Mouse (Mus musculus): Measurements from ENCODE around the gene Ndufv3.

The Ndufv3 gene

DNA sequence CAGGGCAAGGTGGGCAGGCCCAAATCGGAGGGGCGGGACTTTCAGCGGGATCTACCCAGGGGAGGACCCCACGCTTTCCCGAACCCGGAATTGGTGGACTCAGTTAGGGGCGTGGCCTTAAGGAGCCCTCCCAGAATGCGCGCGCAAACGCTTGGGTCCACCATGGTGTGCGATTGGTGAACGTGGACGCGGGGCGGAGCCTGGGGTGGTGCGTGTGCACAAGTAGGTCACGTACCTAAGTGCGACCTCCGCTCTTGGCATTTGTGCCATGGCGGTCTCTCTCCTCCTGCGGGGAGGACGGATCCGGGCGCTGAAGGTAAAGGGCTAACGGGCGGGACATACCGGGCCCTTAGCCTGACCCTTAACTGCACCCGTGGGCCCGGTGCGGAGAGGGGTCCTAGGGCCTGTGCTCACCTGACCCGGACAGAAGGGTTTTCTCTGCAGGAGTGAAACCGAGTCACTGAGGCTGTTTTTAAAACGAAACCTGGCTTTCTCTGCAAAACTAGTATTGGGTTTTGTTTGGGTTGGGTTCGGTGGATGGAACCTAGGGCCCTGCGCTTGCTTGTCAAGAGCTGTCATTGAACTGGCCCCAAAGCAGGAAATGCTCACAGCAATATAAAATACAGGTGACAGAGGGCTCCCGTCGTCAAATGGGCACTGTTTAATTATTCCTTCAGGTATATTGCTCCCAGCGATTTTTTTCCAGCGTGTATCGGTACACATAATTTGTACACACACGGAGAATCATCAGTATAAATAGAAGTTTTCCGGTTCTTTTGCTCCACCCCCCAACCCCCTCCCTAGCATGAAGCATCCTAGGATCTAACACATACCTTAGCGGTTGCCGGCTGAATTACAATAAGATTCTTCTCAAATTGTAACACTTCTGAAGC lies at the start of gene Ndufv3, which contains the start of gene Wdr4:
Gene Ndufv3 (plus strand): TSS at position 170 of the 893 bp plus-strand sequence.
Gene Wdr4 (minus strand): TSS at position 35 of the 893 bp plus-strand sequence.
- DNase-seq = peak; percentile 99

DNA sequence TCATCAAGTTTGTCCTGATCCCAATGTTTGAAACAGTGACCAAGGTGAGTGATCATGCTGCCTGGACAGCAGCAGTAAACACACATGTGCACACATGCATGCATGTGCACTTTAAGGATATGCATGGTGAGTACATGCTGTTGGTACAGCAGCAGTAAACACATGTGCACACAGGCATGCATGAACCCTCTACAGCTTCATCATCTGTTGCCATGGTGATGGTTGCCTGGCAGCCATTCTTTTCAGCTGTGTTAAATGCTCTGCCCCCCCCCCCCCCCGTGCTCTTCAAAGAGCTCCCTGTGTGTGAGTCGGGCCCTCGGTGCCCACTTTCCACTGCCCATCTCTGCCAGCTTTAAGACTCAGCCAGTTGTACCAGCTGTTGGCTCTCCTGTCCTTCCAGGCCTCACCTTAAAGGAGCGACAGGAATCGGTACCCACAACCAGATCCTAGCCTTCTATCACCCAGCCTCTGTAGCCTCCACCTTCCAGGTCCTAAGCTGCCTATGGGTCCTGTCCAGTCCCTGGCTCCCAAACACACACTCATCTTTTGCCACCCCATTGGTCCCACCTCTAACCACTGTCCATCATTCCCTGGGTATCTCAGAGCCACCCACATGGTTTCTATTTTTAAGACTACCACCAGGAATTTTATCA lies 49.0 kb upstream of the Ndufv3 start:
- DNase-seq = no peak

DNA sequence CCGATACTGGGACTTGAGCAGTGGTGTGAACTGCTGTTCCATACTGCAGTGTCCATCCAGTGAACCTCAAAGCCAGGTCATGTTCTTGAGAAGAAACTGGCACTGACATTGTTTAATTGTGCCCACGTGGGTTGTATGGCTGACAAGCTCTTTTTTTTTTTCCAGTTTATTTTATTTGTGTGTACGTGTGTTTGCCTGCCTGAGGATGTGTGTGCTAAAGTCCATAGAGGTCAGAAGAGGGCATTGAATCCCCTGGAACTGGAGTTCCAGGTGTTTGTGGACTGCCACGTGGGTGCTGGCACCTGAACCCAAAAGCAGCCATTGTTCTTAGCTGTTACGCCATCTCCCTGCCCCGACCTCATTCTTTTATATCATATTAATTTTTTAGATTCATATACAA lies 45.5 kb upstream of the Ndufv3 start:
- no peak for DNase-seq

GRCm38 (mm10) chr17:31478606-31479005 lies 41.3 kb upstream of the Ndufv3 start:
- DNase-seq = no peak

DNA sequence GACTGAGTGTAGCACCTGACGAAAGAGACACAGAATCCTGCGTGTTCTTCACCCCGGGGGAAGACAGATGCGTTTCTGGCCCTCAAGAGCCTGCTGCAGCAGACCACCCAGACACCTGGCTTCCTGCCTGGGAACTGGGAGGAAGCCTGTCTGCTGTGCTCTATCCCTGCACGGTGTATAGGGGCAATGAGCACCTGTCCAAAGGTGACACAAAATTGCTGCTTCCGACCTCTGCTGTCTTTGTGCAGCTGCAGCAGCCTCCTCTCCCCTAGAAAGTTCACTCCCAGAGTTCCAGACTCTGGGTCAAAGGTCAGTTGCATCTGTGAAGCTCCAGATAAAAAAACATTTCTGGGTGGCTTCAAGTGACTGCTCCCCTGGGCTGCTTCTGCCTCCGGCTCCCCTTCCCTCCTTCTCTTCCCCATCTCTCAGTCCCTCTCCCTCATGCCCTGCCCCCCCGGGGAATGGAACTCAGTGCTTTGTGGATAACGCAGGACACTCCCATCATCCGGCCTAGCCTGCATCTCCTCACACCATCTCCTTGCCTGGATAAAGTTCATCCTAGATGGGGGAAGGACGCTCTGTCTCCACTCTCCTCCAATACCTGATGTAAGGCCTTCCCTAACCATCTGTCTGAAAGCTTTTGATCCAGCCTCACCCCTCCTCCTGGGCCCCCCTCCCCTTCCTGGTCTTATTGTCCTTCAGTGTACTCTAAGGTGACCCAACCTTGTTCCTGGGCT lies 40.6 kb upstream of the Ndufv3 start:
- DNase-seq = no peak

DNA sequence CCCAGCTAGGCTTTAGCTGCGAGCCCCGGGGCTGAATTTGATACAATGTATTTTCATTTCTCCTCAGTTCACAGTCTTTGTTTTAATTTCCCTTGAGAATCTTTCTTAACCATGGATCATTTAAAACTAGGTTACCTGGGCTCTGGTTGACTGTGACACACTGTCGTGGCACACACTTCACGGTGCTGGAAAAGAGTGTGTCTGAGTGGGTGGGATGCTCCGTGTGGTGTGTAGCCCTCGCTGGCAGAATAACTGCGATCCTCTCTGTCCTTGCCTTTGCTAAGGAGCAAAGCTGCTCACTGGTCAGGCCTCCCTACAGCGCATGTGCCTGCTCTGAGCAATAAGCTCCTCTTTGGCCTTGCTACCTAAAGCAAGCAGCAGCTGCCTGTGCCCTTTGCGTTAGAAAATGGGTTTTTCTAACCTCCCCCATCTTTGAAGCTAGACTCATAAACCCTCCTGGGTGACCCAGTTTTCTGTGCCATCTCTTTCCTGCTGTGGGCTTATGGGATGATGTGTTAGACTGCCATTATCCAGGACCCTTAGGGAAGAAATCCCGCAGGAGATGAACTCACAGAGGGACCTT lies 33.2 kb upstream of the Ndufv3 start:
- DNase-seq = no peak

- no peak for DNase-seq
Observed at GRCm38 (mm10) chr17:31487433-31488060, 32.4 kb upstream of the Ndufv3 start.

DNA sequence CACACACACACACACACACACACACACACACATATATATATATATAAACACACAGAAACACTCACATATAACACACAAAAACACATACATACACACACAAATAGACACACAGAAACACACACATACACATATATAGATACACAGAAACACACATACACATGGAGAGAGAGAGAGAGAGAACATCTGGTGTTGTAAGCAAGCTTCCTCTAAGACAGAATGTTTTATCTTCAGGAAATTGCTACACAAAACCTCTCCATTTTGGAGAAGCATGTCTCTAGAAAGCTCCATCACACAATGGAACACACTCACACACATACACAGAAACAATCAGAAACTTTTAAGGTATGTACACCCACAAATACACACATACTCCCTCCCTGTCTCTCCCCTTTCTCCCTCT lies 28.6 kb upstream of the Ndufv3 start:
- DNase-seq = no peak

GRCm38 (mm10) chr17:31492416-31492815 lies 27.5 kb upstream of the Ndufv3 start:
- DNase-seq = peak; percentile 77

- DNase-seq = no peak
Observed at GRCm38 (mm10) chr17:31494989-31495388, 24.9 kb upstream of the Ndufv3 start.

DNA sequence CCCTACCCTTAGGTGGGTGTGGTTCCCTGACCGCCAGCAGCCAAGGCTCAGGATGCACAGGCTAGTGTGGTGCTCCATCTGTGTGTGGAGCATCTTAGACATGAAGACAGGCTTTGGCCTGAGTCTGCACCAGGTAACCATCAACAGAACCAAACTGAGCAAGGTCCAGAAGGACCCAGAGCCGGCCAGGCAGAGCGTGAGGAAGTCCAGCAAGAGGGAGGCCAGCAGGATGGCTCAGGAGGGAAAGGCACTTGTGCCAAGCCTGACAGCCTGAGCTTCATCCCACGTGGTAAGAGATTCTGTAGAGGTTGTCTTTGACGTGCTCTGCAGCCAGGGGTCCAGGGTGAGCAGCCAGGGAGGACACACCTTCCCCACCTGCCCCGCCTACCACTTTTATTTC lies 22.2 kb upstream of the Ndufv3 start:
- no peak for DNase-seq

DNA sequence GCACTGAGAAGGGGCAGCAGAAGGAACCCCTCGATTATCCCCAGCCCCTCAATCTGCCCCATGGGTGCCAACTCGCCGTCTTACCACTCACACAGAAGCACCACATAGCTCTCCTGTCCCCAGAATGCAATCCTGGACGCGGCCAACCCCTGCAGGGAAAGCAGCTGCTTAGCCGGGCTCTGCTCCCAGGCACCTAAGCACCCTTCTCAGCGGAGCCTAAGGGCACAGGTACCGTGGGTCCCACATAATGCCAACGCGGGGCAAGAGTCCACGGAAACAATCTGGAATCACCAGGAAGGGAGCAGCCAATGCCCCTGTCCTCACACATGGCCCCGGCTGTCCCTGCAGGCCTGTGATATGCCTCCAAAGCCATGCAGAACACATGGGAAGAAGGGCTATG lies 20.2 kb upstream of the Ndufv3 start:
- DNase-seq = no peak

DNA sequence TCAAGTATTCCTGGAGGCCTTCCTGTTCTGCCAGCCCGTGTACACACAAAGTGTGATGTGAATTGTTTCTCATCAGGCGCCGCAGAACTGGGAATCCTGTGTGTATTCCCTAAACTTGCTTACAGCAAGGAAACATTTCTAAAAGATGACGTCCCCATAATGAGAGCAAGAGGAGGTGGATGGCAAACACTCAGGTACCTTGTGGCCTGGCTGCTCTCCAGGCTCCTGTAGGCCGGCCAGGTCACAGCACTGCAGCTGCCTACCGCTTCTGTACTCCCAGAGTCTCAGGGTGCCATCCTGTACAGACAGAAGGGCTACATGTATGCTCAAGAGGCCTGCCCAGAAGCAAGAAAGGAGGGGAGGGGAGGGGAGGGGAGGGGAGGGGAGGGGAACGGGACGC lies 19.5 kb upstream of the Ndufv3 start:
- DNase-seq = no peak

DNA sequence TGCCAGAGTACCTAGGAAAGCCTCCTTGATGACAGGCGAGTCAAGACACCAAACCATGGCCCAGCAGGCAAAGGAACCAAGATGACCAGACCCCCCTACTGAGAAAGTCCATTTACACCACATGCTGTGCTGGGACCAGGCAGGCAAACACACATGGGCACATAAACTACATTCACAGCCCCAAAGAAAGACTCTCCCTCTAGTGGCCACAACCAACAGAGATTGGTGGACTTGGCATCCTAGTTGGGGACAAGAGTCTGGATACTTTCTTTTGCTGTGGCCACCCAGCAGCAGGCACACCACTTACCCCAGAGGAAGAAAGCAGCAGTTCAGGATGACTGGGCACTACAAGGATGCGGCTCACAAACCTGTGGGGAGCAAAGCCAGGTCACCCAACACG lies 19.0 kb upstream of the Ndufv3 start:
- no peak for DNase-seq

DNA sequence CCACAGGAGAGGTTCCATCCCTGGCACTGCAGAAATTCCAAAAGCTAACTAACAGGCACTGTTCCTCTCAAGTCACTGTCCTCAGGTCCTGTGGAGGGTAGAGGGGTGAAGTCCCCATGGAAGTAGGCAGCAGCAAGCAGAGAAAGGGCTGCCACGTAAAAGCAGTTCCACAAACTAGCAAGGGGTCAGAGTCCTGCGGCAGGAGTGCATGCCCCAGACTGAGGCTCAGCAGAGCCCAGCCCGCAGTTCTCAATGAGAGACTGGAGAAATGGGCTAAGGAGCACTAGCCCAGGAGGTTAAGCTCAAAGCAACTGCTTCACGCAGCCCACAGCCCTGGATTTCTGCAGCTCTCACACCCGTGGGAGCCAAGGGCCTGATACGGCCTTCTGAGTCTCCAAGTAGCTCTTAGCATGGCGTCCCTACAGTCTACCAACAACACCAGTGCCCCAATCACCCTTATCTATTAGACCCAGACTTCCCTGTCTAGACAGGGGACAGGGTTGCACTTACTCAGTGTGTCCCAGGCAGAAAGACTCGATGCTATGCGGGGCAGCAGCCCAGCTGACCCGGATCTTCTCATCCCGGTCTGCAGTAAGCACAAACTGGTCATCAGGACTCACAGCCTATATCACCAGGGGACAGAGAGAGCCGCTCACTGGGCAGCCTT lies 17.5 kb upstream of the Ndufv3 start:
- no peak for DNase-seq

DNA sequence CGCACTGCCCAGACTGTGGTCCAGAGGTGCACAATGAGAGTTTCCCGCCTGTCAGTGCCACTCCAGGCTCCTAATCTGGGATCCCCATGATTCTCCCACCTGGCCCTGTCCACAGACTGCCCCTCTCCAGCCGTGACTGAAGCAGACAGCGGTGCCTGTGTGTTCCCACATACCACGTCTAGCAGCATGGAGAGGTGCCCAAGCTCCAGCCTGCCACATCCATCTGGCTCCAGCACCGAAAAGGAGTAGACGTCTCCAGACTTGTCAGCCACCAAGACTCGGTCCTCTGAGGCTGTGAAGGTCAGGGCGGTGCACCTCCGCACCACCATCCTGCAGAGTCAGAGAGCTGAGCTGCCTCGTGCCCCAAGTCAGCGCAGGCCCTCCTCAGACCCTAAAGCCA lies 16.6 kb upstream of the Ndufv3 start:
- no peak for DNase-seq

DNA sequence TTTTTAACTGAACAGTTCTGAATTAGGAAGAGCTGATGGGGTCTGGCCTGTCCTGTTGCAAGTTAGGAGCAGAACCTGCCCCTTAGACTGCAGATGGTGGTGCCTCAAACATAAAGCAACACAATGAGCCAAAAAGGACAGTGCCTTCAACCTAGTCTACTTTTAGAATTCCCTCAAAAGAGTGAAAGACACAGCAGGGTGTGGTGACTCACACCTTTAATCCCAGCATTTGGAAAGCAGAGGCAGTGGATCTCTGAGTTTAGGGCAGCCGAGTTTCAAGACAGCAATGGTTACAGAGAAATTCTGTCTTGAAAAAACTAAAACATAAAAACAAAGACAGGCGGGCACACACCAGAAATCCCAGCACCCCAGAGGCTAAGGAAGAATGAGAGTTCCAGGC lies 16.0 kb upstream of the Ndufv3 start:
- DNase-seq = no peak

GRCm38 (mm10) chr17:31505013-31505412 lies 14.9 kb upstream of the Ndufv3 start:
- DNase-seq = no peak

DNA sequence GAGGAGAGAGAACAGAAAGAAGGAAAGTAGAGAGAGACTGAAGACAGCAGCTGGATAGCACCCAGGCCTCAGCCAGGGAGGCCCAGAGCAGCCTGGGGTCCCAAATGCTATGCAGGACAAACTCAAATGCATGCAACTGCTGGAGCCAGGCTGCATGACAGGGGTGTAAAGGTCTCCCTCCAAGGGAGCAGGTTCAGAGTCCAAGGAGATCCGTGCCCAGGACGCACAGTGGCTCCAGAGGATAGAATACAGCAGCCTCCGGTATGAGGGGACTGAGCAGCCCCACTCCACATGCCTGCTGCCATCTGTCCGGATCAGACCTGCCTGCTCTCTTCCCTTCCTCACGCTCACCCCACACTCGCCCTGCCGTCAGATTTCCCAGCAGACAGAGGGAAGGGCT lies 13.6 kb upstream of the Ndufv3 start:
- DNase-seq = no peak

DNA sequence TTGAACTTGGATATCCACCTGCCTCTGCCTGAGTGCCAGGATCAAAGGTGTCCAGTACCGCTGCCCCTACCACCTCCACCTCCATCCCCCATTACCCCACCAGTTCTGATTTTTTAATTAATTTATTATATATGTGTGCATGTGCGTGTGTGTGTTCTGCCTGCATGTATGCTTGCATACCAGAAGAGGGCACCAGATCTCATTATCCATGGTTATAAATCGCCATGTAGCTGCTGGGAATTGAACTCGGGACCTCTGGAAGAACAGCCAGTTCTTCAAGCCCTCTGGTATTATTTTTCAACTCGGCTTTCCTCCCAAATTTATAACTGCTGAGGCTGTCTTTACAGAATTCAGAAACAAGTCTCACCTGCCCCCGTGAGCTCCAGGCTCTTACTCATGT lies 9.0 kb upstream of the Ndufv3 start:
- no peak for DNase-seq

- DNase-seq = peak; percentile 89
Observed at GRCm38 (mm10) chr17:31511792-31512495, 8.0 kb upstream of the Ndufv3 start.

GRCm38 (mm10) chr17:31512593-31512992 lies 7.3 kb upstream of the Ndufv3 start:
- DNase-seq = no peak
